Mouse (Mus musculus): ENCODE data around the gene Dnal4.
"Not testable (repeated sequence)": the region's sequence is repeated elsewhere in the genome, so short reads cannot be mapped to it uniquely, and the experiment has no call there.

Dnal4 gene

GRCm38 (mm10) chr15:79777749-79778148, at the start of gene Dnal4:
Gene Dnal4, minus strand, starts transcription at chr15:79777849.
- no peak for DNase-seq (ENCODE audit: low read depth, low spot score)

GRCm38 (mm10) chr15:79827061-79827777, 49.6 kb upstream of the Dnal4 start:
- no peak for DNase-seq (ENCODE audit: low read depth, low spot score)

- no peak for DNase-seq (ENCODE audit: low read depth, low spot score)
Measured at GRCm38 (mm10) chr15:79826221-79826935, 48.7 kb upstream of the Dnal4 start.

- no peak for DNase-seq (ENCODE audit: low read depth, low spot score)
Measured at GRCm38 (mm10) chr15:79825146-79825825, 47.6 kb upstream of the Dnal4 start.

- no peak for DNase-seq (ENCODE audit: low read depth, low spot score)
Measured at GRCm38 (mm10) chr15:79823588-79824280, 46.1 kb upstream of the Dnal4 start.

GRCm38 (mm10) chr15:79822265-79823199, 44.9 kb upstream of the Dnal4 start:
- DNase-seq (ENCODE audit: low read depth, low spot score), result no peak

GRCm38 (mm10) chr15:79818325-79818724, 40.7 kb upstream of the Dnal4 start:
- DNase-seq (ENCODE audit: low read depth, low spot score), result no peak

GRCm38 (mm10) chr15:79813666-79814258, 36.1 kb upstream of the Dnal4 start:
- DNase-seq (ENCODE audit: low read depth, low spot score), result no peak

GRCm38 (mm10) chr15:79812840-79813239, 35.2 kb upstream of the Dnal4 start:
- not testable (repeated sequence) for DNase-seq (ENCODE audit: low read depth, low spot score)

- no peak for DNase-seq (ENCODE audit: low read depth, low spot score)
Measured at GRCm38 (mm10) chr15:79810997-79811396, 33.3 kb upstream of the Dnal4 start.

GRCm38 (mm10) chr15:79810061-79810460, 32.4 kb upstream of the Dnal4 start:
- DNase-seq (ENCODE audit: low read depth, low spot score), result no peak

- no peak for DNase-seq (ENCODE audit: low read depth, low spot score)
Measured at GRCm38 (mm10) chr15:79808658-79809057, 31.0 kb upstream of the Dnal4 start.

GRCm38 (mm10) chr15:79808114-79808513, 30.5 kb upstream of the Dnal4 start:
- DNase-seq (ENCODE audit: low read depth, low spot score), result no peak

- DNase-seq (ENCODE audit: low read depth, low spot score), result no peak
Measured at GRCm38 (mm10) chr15:79807050-79807449, 29.4 kb upstream of the Dnal4 start.

GRCm38 (mm10) chr15:79805246-79805645, 27.6 kb upstream of the Dnal4 start:
- no peak for DNase-seq (ENCODE audit: low read depth, low spot score)

GRCm38 (mm10) chr15:79804352-79805071, 26.9 kb upstream of the Dnal4 start, which contains the start of gene Nptxr:
Gene Nptxr, minus strand, starts transcription at chr15:79804766.
- no peak for DNase-seq (ENCODE audit: low read depth, low spot score)

GRCm38 (mm10) chr15:79803533-79804351, 26.1 kb upstream of the Dnal4 start:
- DNase-seq (ENCODE audit: low read depth, low spot score), result no peak

- no peak for DNase-seq (ENCODE audit: low read depth, low spot score)
Measured at GRCm38 (mm10) chr15:79802304-79802703, 24.7 kb upstream of the Dnal4 start.

- DNase-seq (ENCODE audit: low read depth, low spot score), result no peak
Measured at GRCm38 (mm10) chr15:79801646-79802045, 24.0 kb upstream of the Dnal4 start.
